Comparison of ENCODE assay signal across 36 mouse cellular contexts in genomic region chr19:36097194-36097593, GRCm38 (mm10). TPM values are rescaled to one million over a fixed set of nuclear protein-coding genes. Genes with fewer than 3 reads are reported as not detected.
"Had no signal": no experiment of that assay in that cellular context is flagged by ENCODE, and none has a peak within 500 bp of the region (broad histone marks: within the 10 kb centered on the region; RNA-seq: fewer than 3 reads in every experiment).

No protein-coding gene starts in this region.

- DNase-seq: gastrocnemius, adult 2 months; gastrocnemius, postnatal 10 days; gastrocnemius, postnatal 25 days; heart, adult 2 months; heart, postnatal 4 days; kidney, adult 11 months; kidney, adult 2 months; kidney, adult 9 months; kidney, postnatal 14 days; kidney, postnatal 36 days; layer of hippocampus, adult 9-11 months; layer of hippocampus, postnatal 36 days; left cerebral cortex, postnatal 4 days had no signal

- ATAC-seq: hindbrain, postnatal 0 days; intestine, embryonic 16.5 days; liver, embryonic 12.5 days had no signal

- H3K27me3 ChIP-seq: heart, embryonic 13.5 days; heart, embryonic 15.5 days; hindbrain, embryonic 12.5 days; hindbrain, embryonic 15.5 days; kidney, embryonic 15.5 days; limb, embryonic 13.5 days; limb, embryonic 15.5 days; liver, embryonic 12.5 days had no signal

- H3K4me3 ChIP-seq: gastrocnemius, adult 2 months; heart, adult 2 months; heart, embryonic 13.5 days; heart, embryonic 15.5 days; hindbrain, embryonic 10.5 days; hindbrain, embryonic 12.5 days; hindbrain, embryonic 15.5 days; kidney, embryonic 15.5 days; limb, embryonic 13.5 days; limb, embryonic 15.5 days; liver, embryonic 12.5 days had no signal

- H3K27ac ChIP-seq: gastrocnemius, adult 2 months; heart, adult 2 months; heart, embryonic 13.5 days; heart, embryonic 15.5 days; hindbrain, embryonic 10.5 days; hindbrain, embryonic 12.5 days; hindbrain, embryonic 15.5 days; hindbrain, postnatal 0 days; kidney, embryonic 15.5 days; kidney, postnatal 0 days; limb, embryonic 13.5 days; limb, embryonic 15.5 days; liver, embryonic 12.5 days; liver, embryonic 14.5 days had no signal

- H3K9me3 ChIP-seq: heart, embryonic 13.5 days; heart, embryonic 15.5 days; hindbrain, embryonic 10.5 days; hindbrain, embryonic 12.5 days; hindbrain, embryonic 15.5 days; kidney, embryonic 15.5 days; limb, embryonic 13.5 days; limb, embryonic 15.5 days; liver, embryonic 12.5 days had no signal

- H3K4me1 ChIP-seq: heart, embryonic 13.5 days; heart, embryonic 15.5 days; hindbrain, embryonic 10.5 days; hindbrain, embryonic 12.5 days; hindbrain, embryonic 15.5 days; kidney, embryonic 15.5 days; limb, embryonic 13.5 days; limb, embryonic 15.5 days; liver, embryonic 12.5 days had no signal

- H3K4me2 ChIP-seq: heart, embryonic 11.5 days; heart, embryonic 13.5 days; heart, embryonic 15.5 days; hindbrain, embryonic 12.5 days; hindbrain, embryonic 15.5 days; kidney, embryonic 15.5 days; limb, embryonic 13.5 days; limb, embryonic 15.5 days; liver, embryonic 12.5 days had no signal

- H3K9ac ChIP-seq: heart, embryonic 13.5 days; heart, embryonic 15.5 days; hindbrain, embryonic 12.5 days; hindbrain, embryonic 15.5 days; kidney, embryonic 15.5 days; limb, embryonic 13.5 days; limb, embryonic 15.5 days; liver, embryonic 12.5 days; liver, embryonic 14.5 days had no signal

RNA-seq across cellular contexts. Expression of gene Ankrd1, which starts 22.7 kb away (rescaled TPM):
- total RNA-seq: granulocyte monocyte progenitor cell, adult 5-6 weeks; layer of hippocampus, adult 18-20 months; layer of hippocampus, adult 8-10 months; layer of hippocampus, postnatal 14 days; layer of hippocampus, postnatal 36 days; left cerebral cortex, adult 18-20 months; left cerebral cortex, postnatal 25 days; left cerebral cortex, postnatal 4 days had no signal
- polyA plus RNA-seq: hindbrain, embryonic 10.5 days; hindbrain, embryonic 15.5 days; hindbrain, postnatal 0 days; intestine, embryonic 14.5 days had no signal

RNA-seq across cellular contexts. Expression of gene Htr7, which starts 39.9 kb away (rescaled TPM):
- total RNA-seq: granulocyte monocyte progenitor cell, adult 5-6 weeks had no signal
- polyA plus RNA-seq: heart, embryonic 11.5 days; heart, postnatal 0 days; intestine, embryonic 14.5 days; limb, embryonic 11.5 days; liver, embryonic 12.5 days had no signal
